Mouse (Mus musculus): ENCODE data around the gene Chek1.

GRCm38 (mm10) chr9:36692920-36693319 is 33.9 kb downstream of the Chek1 start, which contains the start of gene Acrv1:
- TF ChIP-seq POLR2A (IDR thresholded peaks at IDR 0.05; ENCODE audit: low read depth, low read length) (no peak), EP300 (IDR thresholded peaks at IDR 0.05; ENCODE audit: low read length) (no peak)

All from CH12.LX (cell line).